Comparison of ENCODE assay signal across 36 mouse cellular contexts in the genomic region with DNA sequence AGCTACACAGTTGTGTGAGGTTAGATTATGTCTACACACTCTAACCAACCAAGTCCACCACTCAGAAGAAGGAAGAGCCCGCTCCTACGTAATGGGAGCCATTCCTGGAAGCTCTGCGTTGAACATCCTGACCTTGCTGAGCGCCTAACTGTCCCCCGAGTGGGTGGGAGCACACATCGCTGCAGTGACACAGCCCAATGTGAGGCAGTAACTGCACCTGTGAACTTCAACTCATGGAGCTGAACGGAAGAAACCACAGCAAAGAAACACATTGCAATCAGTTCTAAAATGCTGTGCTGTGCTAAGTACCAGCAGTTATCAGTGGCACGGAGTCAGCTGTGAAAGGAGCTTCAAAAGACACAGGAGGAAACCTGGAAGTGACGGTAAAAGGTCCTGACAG. TPM values are rescaled to one million over a fixed set of nuclear protein-coding genes. Genes with fewer than 3 reads are reported as not detected.
DNase-seq lines count a peak whose midpoint lies in the region; ATAC-seq and TF ChIP-seq lines count a peak whose summit lies in the region.
"Had no signal": no experiment of that assay in that cellular context is flagged by ENCODE, and none has a peak within 500 bp of the region (broad histone marks: within the 10 kb centered on the region; RNA-seq: fewer than 3 reads in every experiment).

No protein-coding gene starts in this region.

- ATAC-seq in intestine, postnatal 0 days, result no peak
- ATAC-seq in intestine, embryonic 15.5 days, result no peak
- no peak for ATAC-seq in megakaryocyte progenitor cell, adult 5-6 weeks (replicated peaks; ENCODE audit: poor library complexity)
- ATAC-seq: forebrain, embryonic 16.5 days; hindbrain, embryonic 16.5 days; midbrain, embryonic 15.5 days had no signal

- H3K9ac ChIP-seq in intestine, postnatal 0 days (ENCODE audit: low read depth, low read length), result no peak overlapping the region
- H3K9ac ChIP-seq in intestine, embryonic 15.5 days, result no peak overlapping the region
- H3K9ac ChIP-seq: embryonic facial prominence, embryonic 13.5 days; heart, embryonic 13.5 days; limb, embryonic 12.5 days; liver, embryonic 15.5 days; lung, embryonic 14.5 days; midbrain, embryonic 15.5 days had no signal

- H3K27ac ChIP-seq in intestine, postnatal 0 days (ENCODE audit: low read depth, low read length), result peak overlapping the region; percentile 15; the same call in 1 of the 2 replicates
- H3K27ac ChIP-seq in intestine, embryonic 15.5 days, result no peak overlapping the region
- H3K27ac ChIP-seq: embryonic facial prominence, embryonic 13.5 days; heart, embryonic 13.5 days; limb, embryonic 12.5 days; liver, embryonic 15.5 days; midbrain, embryonic 10.5 days; midbrain, embryonic 15.5 days had no signal

- peak; percentile 12 for DNase-seq in naive thymus-derived CD4-positive, alpha-beta T cell, adult 2 months (ENCODE audit: low read depth)
- peak; percentile 87 for DNase-seq in thymus, postnatal 0 days (ENCODE audit: low spot score)
- peak; percentile 76 for DNase-seq in thymus, postnatal 4 days
- no peak for DNase-seq in cerebellum, adult 9-10 months
- DNase-seq: adrenal gland, adult 8-10 months; cerebellum, adult 11 months; cerebellum, adult 9-11 months; gastrocnemius, postnatal 14 days; kidney, adult 8-10 months; kidney, postnatal 10 days; lung, postnatal 14 days; right cerebral cortex, adult 18-20 months had no signal

- TF ChIP-seq CTCF in intestine, postnatal 0 days (IDR thresholded peaks at IDR 0.05; ENCODE audit: low read depth), result no peak

- no peak overlapping the region for H3K4me3 ChIP-seq in intestine, postnatal 0 days (ENCODE audit: low read depth, low read length)
- no peak overlapping the region for H3K4me3 ChIP-seq in intestine, embryonic 15.5 days (replicated peaks)
- H3K4me3 ChIP-seq: embryonic facial prominence, embryonic 13.5 days; heart, embryonic 13.5 days; limb, embryonic 12.5 days; liver, embryonic 15.5 days; midbrain, embryonic 10.5 days; midbrain, embryonic 15.5 days had no signal

- WGBS in intestine, postnatal 0 days, result 74% methylated on average over 9 of the region's 9 CpGs
- 78% methylated on average over 9 of the region's 9 CpGs for WGBS in intestine, embryonic 15.5 days

- H3K4me1 ChIP-seq in intestine, postnatal 0 days (replicated peaks; ENCODE audit: control insufficient read depth, insufficient read depth, low read length), result no peaks in the 10 kb centered on the region
- H3K4me1 ChIP-seq in intestine, embryonic 15.5 days (replicated peaks), result no peaks in the 10 kb centered on the region
- H3K4me1 ChIP-seq: embryonic facial prominence, embryonic 13.5 days; liver, embryonic 15.5 days; midbrain, embryonic 10.5 days; midbrain, embryonic 15.5 days had no signal

- H3K27me3 ChIP-seq in intestine, postnatal 0 days (replicated peaks; ENCODE audit: control insufficient read depth, insufficient read depth, low read length), result no peaks in the 10 kb centered on the region
- H3K27me3 ChIP-seq in intestine, embryonic 15.5 days (replicated peaks), result no peaks in the 10 kb centered on the region
- H3K27me3 ChIP-seq: embryonic facial prominence, embryonic 13.5 days; midbrain, embryonic 15.5 days had no signal

- no peaks in the 10 kb centered on the region for H3K36me3 ChIP-seq in intestine, postnatal 0 days (ENCODE audit: control insufficient read depth, insufficient read depth)
- H3K36me3 ChIP-seq in intestine, embryonic 15.5 days, result no peaks in the 10 kb centered on the region
- H3K36me3 ChIP-seq: embryonic facial prominence, embryonic 13.5 days; G1E; heart, embryonic 13.5 days; limb, embryonic 12.5 days; liver, embryonic 15.5 days; midbrain, embryonic 10.5 days; midbrain, embryonic 15.5 days had no signal

- no peak overlapping the region for H3K4me2 ChIP-seq in intestine, postnatal 0 days (replicated peaks; ENCODE audit: low read depth)
- no peak overlapping the region for H3K4me2 ChIP-seq in intestine, embryonic 15.5 days (replicated peaks)
- H3K4me2 ChIP-seq: embryonic facial prominence, embryonic 13.5 days; heart, embryonic 13.5 days; limb, embryonic 12.5 days; liver, embryonic 15.5 days; lung, embryonic 14.5 days; midbrain, embryonic 15.5 days had no signal

- no peaks in the 10 kb centered on the region for H3K9me3 ChIP-seq in intestine, postnatal 0 days (ENCODE audit: control insufficient read depth)
- no peaks in the 10 kb centered on the region for H3K9me3 ChIP-seq in intestine, embryonic 15.5 days
- H3K9me3 ChIP-seq: embryonic facial prominence, embryonic 13.5 days; G1E; heart, embryonic 13.5 days; limb, embryonic 12.5 days; liver, embryonic 15.5 days; midbrain, embryonic 10.5 days; midbrain, embryonic 15.5 days had no signal

RNA-seq across cellular contexts. Expression of a gene that starts 6.8 kb away (rescaled TPM):
- polyA plus RNA-seq in intestine, postnatal 0 days (2015; fragmentation: Nextera tagmentation; extraction: Ambion mirVana), result 5.8 and 6.1 TPM in 2 replicates
- polyA plus RNA-seq in intestine, embryonic 15.5 days (2015; fragmentation: Nextera tagmentation; extraction: Ambion mirVana), result 2.2 and 2.7 TPM in 2 replicates
- polyA plus RNA-seq in thymus, postnatal 0 days (2015; fragmentation: Nextera tagmentation; extraction: Ambion mirVana), result 0.55 and 0.99 TPM in 2 replicates
- not detected in 2 replicates for total RNA-seq in megakaryocyte progenitor cell, adult 5-6 weeks (2015)
- total RNA-seq in megakaryocyte progenitor cell, adult 5-6 weeks (2017), result not detected in 2 replicates
- total RNA-seq: G1E; granulocyte monocyte progenitor cell, adult 5-6 weeks; liver, adult 2 months; neutrophil, adult 5-6 weeks had no signal
- polyA plus RNA-seq: forebrain, embryonic 11.5 days; G1E; hindbrain, embryonic 11.5 days; liver, embryonic 15.5 days had no signal

RNA-seq across cellular contexts. Expression of a gene that starts 23.3 kb away (rescaled TPM):
- not detected in 2 replicates for polyA plus RNA-seq in intestine, postnatal 0 days (2015; fragmentation: Nextera tagmentation; extraction: Ambion mirVana)
- polyA plus RNA-seq in intestine, embryonic 15.5 days (2015; fragmentation: Nextera tagmentation; extraction: Ambion mirVana), result not detected in 2 replicates
- polyA plus RNA-seq in thymus, postnatal 0 days (2015; fragmentation: Nextera tagmentation; extraction: Ambion mirVana), result 0.03 TPM in 1 of 2 replicates, not detected in the other
- total RNA-seq in megakaryocyte progenitor cell, adult 5-6 weeks (2015), result not detected in 2 replicates
- 0.07 TPM in 1 of 2 replicates, not detected in the other for total RNA-seq in megakaryocyte progenitor cell, adult 5-6 weeks (2017)
- total RNA-seq: granulocyte monocyte progenitor cell, adult 5-6 weeks; left cerebral cortex, postnatal 14 days; liver, adult 2 months; neutrophil, adult 5-6 weeks had no signal
- polyA plus RNA-seq: forebrain, embryonic 16.5 days; heart, embryonic 13.5 days; hindbrain, embryonic 11.5 days; hindbrain, embryonic 16.5 days; intestine, embryonic 14.5 days; large intestine, adult 2 months; liver, adult 2 months; liver, embryonic 15.5 days; lung, embryonic 14.5 days; midbrain, embryonic 10.5 days; neural tube, embryonic 11.5 days; spleen, adult 2 months had no signal

RNA-seq across cellular contexts. Expression of a gene that starts 31.5 kb away (rescaled TPM):
- polyA plus RNA-seq in intestine, postnatal 0 days (2015; fragmentation: Nextera tagmentation; extraction: Ambion mirVana), result not detected in 2 replicates
- not detected in 2 replicates for polyA plus RNA-seq in intestine, embryonic 15.5 days (2015; fragmentation: Nextera tagmentation; extraction: Ambion mirVana)
- 0.41 and 0.42 TPM in 2 replicates for polyA plus RNA-seq in thymus, postnatal 0 days (2015; fragmentation: Nextera tagmentation; extraction: Ambion mirVana)
- 0.32 and 0.73 TPM in 2 replicates for total RNA-seq in megakaryocyte progenitor cell, adult 5-6 weeks (2015)
- total RNA-seq in megakaryocyte progenitor cell, adult 5-6 weeks (2017), result not detected in 2 replicates
- total RNA-seq: gastrocnemius, postnatal 14 days; granulocyte monocyte progenitor cell, adult 5-6 weeks; heart, postnatal 25 days; left cerebral cortex, postnatal 14 days; liver, adult 2 months; neutrophil, adult 5-6 weeks had no signal
- polyA plus RNA-seq: embryonic facial prominence, embryonic 13.5 days; forebrain, embryonic 11.5 days; forebrain, embryonic 16.5 days; G1E; hindbrain, embryonic 11.5 days; hindbrain, embryonic 16.5 days; intestine, embryonic 14.5 days; limb, embryonic 12.5 days; liver, adult 2 months; liver, embryonic 15.5 days; lung, embryonic 14.5 days; midbrain, embryonic 10.5 days; midbrain, embryonic 15.5 days; neural tube, embryonic 11.5 days had no signal
